Mouse (Mus musculus): ENCODE measurements around the gene Cdhr2. TPM values are rescaled to one million over a fixed set of nuclear protein-coding genes. Genes with fewer than 3 reads are reported as not detected.

The Cdhr2 gene
- polyA plus RNA-seq, 1 experiment from 2014 or later = not detected

- DNase-seq (ENCODE audit: low spot score) (no peak), ATAC-seq (no peak)
- no peaks in the 10 kb centered on the region for H3K4me1 ChIP-seq (ENCODE audit: insufficient read depth, low read depth, low read length)
- H3K9me3 ChIP-seq (ENCODE audit: low read length) = no peaks in the 10 kb centered on the region
- no peaks in the 10 kb centered on the region for H3K36me3 ChIP-seq (ENCODE audit: insufficient read depth, low read length)
- no peak within 1 kb of the TSS for H3K27ac ChIP-seq (ENCODE audit: low read length)
- H3K4me2 ChIP-seq (replicated peaks; ENCODE audit: low read depth, low read length) = no peak within 1 kb of the TSS
- TF ChIP-seq EP300 (IDR thresholded peaks at IDR 0.05) = no peak
- TF ChIP-seq CTCF (IDR thresholded peaks at IDR 0.05) = no peak
- H3K9ac ChIP-seq (replicated peaks; ENCODE audit: low read depth) = no peak within 1 kb of the TSS
- H3K27me3 ChIP-seq (replicated peaks; ENCODE audit: insufficient read depth, low read length) = no peaks in the 10 kb centered on the region
- 69% methylated on average over 4 of the region's 4 CpGs for WGBS
- H3K4me3 ChIP-seq (ENCODE audit: low read depth, low read length) = no peak within 1 kb of the TSS
Observed at GRCm38 (mm10) chr13:54783698-54784097, 82.4 kb downstream of the Cdhr2 start, which contains the start of gene Eif4e1b. TSS of gene Eif4e1b (plus strand) at chr13:54783998.

Other genes with a start within 250 kb of the Cdhr2 start
- gene Thoc3, start 232.6 kb upstream of the Cdhr2 start, polyA plus RNA-seq (2015; fragmentation: Nextera tagmentation; extraction: Ambion mirVana) = 56.5 and 60.8 TPM in 2 replicates
- gene Simc1, start 197.7 kb upstream of the Cdhr2 start, polyA plus RNA-seq (2015; fragmentation: Nextera tagmentation; extraction: Ambion mirVana) = 2.6 and 2.8 TPM in 2 replicates
- gene 4833439L19Rik, start 136.0 kb upstream of the Cdhr2 start, polyA plus RNA-seq (2015; fragmentation: Nextera tagmentation; extraction: Ambion mirVana) = 95.1 and 105 TPM in 2 replicates
- gene Arl10, start 126.4 kb upstream of the Cdhr2 start, polyA plus RNA-seq (2015; fragmentation: Nextera tagmentation; extraction: Ambion mirVana) = 19.1 and 21.4 TPM in 2 replicates
- 29.4 and 31.0 TPM in 2 replicates for gene Nop16, start 111.4 kb upstream of the Cdhr2 start, polyA plus RNA-seq (2015; fragmentation: Nextera tagmentation; extraction: Ambion mirVana)
- 243 and 247 TPM in 2 replicates for gene Higd2a, start 111.3 kb upstream of the Cdhr2 start, polyA plus RNA-seq (2015; fragmentation: Nextera tagmentation; extraction: Ambion mirVana)
- 104 and 118 TPM in 2 replicates for gene Cltb, start 90.1 kb upstream of the Cdhr2 start, polyA plus RNA-seq (2015; fragmentation: Nextera tagmentation; extraction: Ambion mirVana)
- gene Faf2, start 79.7 kb upstream of the Cdhr2 start, polyA plus RNA-seq (2015; fragmentation: Nextera tagmentation; extraction: Ambion mirVana) = 52.1 and 53.7 TPM in 2 replicates
- gene Rnf44, start 7.6 kb upstream of the Cdhr2 start, polyA plus RNA-seq (2015; fragmentation: Nextera tagmentation; extraction: Ambion mirVana) = 52.1 and 60.0 TPM in 2 replicates
- gene Gprin1, start 48.4 kb downstream of the Cdhr2 start, polyA plus RNA-seq (2015; fragmentation: Nextera tagmentation; extraction: Ambion mirVana) = 0.04 TPM in 1 of 2 replicates, not detected in the other
- not detected in 2 replicates for gene Sncb, start 65.1 kb downstream of the Cdhr2 start, polyA plus RNA-seq (2015; fragmentation: Nextera tagmentation; extraction: Ambion mirVana)
- gene Eif4e1b, start 82.5 kb downstream of the Cdhr2 start, polyA plus RNA-seq (2015; fragmentation: Nextera tagmentation; extraction: Ambion mirVana) = not detected in 2 replicates
- 32.9 and 40.5 TPM in 2 replicates for gene Tspan17, start 87.9 kb downstream of the Cdhr2 start, polyA plus RNA-seq (2015; fragmentation: Nextera tagmentation; extraction: Ambion mirVana)
- 1.4 and 1.9 TPM in 2 replicates for gene Unc5a, start 247.9 kb downstream of the Cdhr2 start, polyA plus RNA-seq (2015; fragmentation: Nextera tagmentation; extraction: Ambion mirVana)

Data from lung, postnatal 0 days (tissue).